Mouse (Mus musculus): Measurements from ENCODE around the gene Retsat.

Retsat gene

DNA sequence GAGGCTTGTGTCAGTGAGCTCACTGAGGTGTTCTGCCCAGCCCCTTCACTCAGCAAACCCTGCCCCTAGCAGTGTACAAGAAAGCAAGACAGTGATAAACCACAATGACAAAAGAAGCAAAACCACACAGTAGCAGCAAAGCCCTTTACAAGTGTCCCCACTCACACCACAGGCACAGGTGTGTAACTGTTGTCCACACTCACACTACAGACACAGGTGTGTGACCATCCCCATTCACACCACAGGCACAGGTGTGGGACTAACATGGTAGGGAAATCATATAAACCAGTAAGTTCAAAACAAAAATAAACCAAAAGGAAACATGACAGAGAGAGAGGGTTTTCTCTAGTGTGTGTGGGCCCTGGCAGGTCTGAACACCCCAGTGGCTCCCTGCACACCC is 10.0 kb upstream of the Retsat start:
- DNase-seq (ENCODE audit: low spot score in 2 of 2): no peak

- no peak for DNase-seq (ENCODE audit: low spot score in 2 of 2)
Observed at GRCm38 (mm10) chr6:72590111-72590510, 8.2 kb upstream of the Retsat start.

- no peak for DNase-seq (ENCODE audit: low spot score in 2 of 2)
Observed at GRCm38 (mm10) chr6:72593011-72593803, 5.1 kb upstream of the Retsat start.

DNA sequence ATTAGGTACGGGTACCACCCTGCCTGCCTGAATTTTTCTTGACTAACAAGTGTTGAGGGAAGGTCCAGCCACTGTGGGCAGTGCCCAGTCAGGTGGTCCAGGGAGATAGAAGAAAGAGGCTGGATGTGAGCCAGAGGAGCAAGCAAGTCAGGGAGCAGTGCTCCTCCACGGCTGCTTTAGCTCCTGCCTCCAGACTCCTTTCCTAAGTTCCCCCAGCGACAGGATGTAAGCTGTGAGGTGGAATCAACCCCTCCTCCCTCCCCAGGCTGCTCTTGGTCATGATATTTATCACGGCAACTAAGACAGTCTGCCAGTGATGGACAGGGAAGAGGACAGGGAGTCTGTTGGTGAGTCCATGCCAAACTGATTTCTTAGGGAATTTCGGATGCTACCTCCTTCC is 4.4 kb upstream of the Retsat start:
- no peak for DNase-seq (ENCODE audit: low spot score in 2 of 2)

DNA sequence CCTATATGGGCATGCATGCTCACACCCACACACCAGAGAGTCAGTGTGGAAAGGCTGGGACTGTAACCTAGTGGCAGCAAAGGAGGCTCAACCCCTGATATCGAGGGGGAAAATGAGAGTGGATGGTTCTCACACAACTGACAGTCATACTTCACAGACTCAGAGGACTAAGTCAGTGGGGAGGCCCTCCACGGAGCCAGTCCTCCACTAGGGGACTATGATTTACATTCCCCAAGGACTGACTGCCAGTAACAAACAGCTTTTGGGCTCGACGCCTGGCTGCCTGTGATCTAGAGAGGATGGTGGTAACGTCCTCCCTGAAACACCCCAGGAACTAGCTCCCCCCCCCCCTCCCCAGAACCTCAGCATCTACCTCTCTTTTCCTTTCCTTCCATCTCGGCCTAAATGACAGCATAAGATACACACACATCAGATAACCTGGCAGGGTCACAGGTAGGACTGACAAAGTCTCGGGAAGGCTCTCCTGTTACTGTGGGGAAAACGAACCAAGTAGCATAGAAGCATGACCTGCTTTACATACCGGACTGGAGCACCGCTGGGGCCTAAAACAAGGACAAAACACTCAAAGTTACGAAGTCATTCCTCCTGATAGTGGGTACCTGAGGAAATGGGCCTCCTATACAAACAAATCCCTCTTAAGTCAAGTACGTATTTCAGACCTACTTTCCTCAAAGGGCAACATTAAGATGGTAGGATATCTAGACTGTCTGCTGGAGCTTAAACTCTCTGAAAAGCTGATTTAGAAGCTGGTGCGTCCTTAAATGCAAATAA is 996 bp upstream of the Retsat start:
- DNase-seq (ENCODE audit: low spot score in 2 of 2): no peak

- peak in 1 of 2 experiments; percentile 37 for DNase-seq (ENCODE audit: low spot score in 2 of 2)
Observed at GRCm38 (mm10) chr6:72598791-72599557, 699 bp downstream of the Retsat start.

GRCm38 (mm10) chr6:72600216-72600615 is 1.9 kb downstream of the Retsat start:
- DNase-seq (ENCODE audit: low spot score in 2 of 2): no peak

GRCm38 (mm10) chr6:72600771-72601170 is 2.5 kb downstream of the Retsat start:
- no peak for DNase-seq (ENCODE audit: low spot score in 2 of 2)

DNA sequence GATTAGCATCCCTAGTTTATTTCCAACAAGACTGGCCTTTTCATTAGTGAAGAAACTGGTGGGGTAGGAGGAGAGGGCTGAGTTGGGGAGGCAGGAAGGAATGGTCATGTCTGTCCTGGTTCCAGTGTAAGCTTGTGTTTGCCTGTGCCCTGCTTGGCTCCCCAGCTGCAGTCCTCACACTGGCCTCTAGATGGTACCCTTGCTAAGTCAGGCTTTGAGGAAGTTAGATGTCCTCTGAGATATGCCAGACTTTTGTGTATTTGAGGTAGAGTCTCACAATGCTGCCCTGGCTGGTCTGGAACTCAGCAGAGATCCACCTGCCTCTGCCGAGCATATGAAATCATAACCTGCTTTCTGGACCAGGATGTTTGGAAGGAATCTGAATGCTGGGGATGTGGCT is 3.5 kb downstream of the Retsat start:
- DNase-seq (ENCODE audit: low spot score in 2 of 2): peak; percentile 52 to 85

GRCm38 (mm10) chr6:72604066-72604465 is 5.8 kb downstream of the Retsat start:
- no peak for DNase-seq (ENCODE audit: low spot score in 2 of 2)

- DNase-seq (ENCODE audit: low spot score in 2 of 2): no peak
Observed at GRCm38 (mm10) chr6:72607060-72607459, 8.8 kb downstream of the Retsat start.

GRCm38 (mm10) chr6:72607676-72608075 is 9.4 kb downstream of the Retsat start:
- no peak for DNase-seq (ENCODE audit: low spot score in 2 of 2)

GRCm38 (mm10) chr6:72608662-72609184 is 10.4 kb downstream of the Retsat start:
- no peak for DNase-seq (ENCODE audit: low spot score in 2 of 2)

DNA sequence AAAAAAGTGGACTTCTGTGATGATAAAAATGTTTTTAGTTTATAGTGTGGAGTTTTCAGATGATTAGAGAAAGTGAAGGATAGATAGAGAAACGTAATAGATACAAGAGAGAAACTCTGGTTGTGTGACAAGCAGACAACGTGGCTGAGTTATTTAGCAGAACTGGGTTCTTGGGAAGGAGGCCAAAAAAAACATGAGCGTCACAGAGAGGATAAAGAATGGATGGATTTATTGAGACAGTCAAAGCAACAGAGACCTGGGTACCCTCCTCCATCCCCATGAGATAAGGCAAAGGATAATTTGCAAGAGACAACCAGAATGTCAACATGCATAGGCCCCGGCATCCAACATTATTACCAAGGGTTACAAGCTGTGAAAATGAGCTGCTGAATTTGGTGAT is 12.0 kb downstream of the Retsat start:
- no peak for DNase-seq (ENCODE audit: low spot score in 2 of 2)

GRCm38 (mm10) chr6:72615151-72615550 is 16.9 kb downstream of the Retsat start:
- DNase-seq (ENCODE audit: low spot score in 2 of 2): no peak

DNA sequence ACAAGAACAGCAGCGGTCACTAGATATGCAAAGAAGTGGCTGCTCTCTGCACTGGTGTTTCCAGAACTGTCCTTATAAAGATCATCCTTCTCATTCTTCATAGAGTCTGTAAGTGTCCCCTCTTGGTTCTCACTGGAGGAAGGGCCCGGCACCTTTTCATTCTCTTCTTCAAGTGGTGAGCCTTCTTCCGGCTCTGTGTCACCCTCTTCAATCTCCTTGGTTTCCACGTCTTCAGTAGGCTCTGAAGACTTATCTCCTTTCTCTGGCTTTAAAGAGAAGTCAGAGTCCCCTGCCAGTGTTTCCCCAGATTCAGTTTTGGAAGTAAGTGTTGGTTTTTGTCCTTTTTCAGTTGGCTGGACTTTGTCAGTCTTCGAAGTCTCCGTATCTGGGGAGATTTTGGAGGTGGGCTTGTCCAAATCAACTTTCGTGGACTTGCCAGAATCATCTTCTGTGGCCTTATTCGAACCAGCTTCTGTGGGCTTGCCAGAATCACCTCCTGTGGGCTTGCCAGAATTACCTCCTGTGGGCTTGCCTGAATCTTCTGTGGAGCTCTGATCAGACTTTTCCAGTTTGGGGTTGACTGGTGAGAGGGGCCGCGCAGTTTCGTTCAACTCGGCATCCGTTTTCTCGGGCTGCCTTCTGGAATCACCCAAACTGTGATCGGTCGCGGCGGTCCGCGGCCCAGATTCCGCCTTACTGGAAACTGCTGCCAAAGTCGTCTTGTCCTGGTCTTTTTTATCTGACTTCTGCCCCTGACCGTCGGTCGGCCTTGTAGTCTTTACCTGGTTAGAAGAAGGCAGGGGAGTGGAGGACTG is 17.5 kb downstream of the Retsat start:
- DNase-seq (ENCODE audit: low spot score in 2 of 2): peak in 1 of 2 experiments; percentile 12

- peak; percentile 77 to 90 for DNase-seq (ENCODE audit: low spot score in 2 of 2)
Observed at GRCm38 (mm10) chr6:72616643-72617288, 18.5 kb downstream of the Retsat start, which contains the start of gene Tgoln1. Gene Tgoln1, minus strand, starts transcription at chr6:72617000.

DNA sequence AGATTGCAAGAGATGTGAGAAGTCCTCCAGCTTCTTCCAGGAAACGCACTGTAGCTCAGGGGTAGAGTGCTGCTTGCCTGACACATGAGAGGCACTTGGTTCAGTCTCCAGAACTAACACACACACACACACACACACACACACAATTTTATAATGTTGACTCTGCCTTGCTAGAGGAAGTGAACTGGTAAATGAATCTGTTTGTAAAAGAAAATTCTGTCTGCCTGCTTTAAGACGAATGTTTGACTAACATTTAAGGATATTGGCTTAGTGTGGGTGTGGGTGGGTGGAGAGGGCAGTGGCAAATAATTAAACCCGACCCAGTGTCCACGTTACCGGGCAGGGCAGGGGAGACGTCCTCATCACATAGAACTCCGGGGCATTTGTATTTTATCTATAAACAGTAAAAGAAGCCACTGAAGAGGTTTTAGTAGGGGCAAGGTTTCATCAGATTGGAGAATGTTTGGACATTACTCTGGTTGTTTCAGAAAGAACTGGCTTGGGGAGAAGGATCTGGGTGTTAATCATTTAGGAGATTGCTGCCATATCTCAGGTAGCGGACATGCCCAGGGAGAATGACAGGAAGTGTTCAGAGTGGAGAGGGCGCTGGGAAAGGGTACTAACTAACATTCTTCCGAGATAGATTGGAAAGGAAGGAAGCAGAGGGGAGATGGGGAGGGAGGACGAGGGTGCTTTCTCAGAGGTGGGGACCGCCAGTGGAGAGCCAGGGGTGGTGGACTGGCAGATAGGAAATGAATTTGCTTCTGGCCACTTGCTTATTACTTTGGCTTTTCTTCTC is 21.7 kb downstream of the Retsat start:
- no peak for DNase-seq (ENCODE audit: low spot score in 2 of 2)

- no peak for DNase-seq (ENCODE audit: low spot score in 2 of 2)
Observed at GRCm38 (mm10) chr6:72620920-72621319, 22.6 kb downstream of the Retsat start.

DNA sequence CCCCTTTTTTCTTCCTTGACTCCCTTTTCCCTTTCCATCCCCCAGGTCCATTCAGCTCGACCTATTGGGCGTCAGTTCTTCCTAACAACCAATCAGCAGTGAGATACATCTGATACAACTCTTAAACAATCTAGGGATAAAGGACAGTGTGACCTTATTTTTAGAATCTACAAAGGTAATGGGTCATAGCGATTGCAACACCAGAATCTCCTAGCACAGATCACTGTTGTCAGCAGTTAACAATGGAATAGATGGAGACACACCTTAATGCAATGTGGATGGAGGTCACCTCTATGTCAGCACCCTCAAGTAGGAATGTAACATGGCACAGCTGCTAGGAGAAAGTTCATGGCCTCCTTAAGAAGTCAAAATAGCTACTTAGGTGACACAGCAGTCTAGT is 24.6 kb downstream of the Retsat start:
- DNase-seq (ENCODE audit: low spot score in 2 of 2): no peak

Data from cerebellum, postnatal 4 days (tissue).